In genomic region chr19:6363411-6364240, GRCm38 (mm10) we compare ENCODE assay signal across 8 mouse cellular contexts. TPM values are rescaled to one million over a fixed set of nuclear protein-coding genes. Genes with fewer than 3 reads are reported as not detected.
A peak's percentile ranks its signal among the peaks of the same experiment; 100 is the strongest.
DNase-seq lines count a peak whose midpoint lies in the region; ATAC-seq and TF ChIP-seq lines count a peak whose summit lies in the region.

Gene Sf1, plus strand, starts transcription at chr19:6363690.

- peak within 1 kb of the TSS; percentile 99 for H3K27ac ChIP-seq in heart, embryonic 10.5 days
- H3K27ac ChIP-seq in kidney, embryonic 15.5 days = peak within 1 kb of the TSS; percentile 98

- peaks cover 40% of the 10 kb centered on the region for H3K36me3 ChIP-seq in heart, embryonic 10.5 days
- peaks cover 42% of the 10 kb centered on the region for H3K36me3 ChIP-seq in kidney, embryonic 15.5 days
- peaks cover 41% of the 10 kb centered on the region for H3K36me3 ChIP-seq in myocyte (ENCODE audit: control insufficient read depth, insufficient read depth)
- peaks cover 16% of the 10 kb centered on the region for H3K36me3 ChIP-seq in splenic B cell, adult 2 months (ENCODE audit: control insufficient read depth, insufficient read depth, low read length, poor library complexity, severe bottlenecking)

- peak within 1 kb of the TSS; percentile 80 for H3K4me2 ChIP-seq in kidney, embryonic 15.5 days
- peak within 1 kb of the TSS; percentile 96 for H3K4me2 ChIP-seq in myocyte (ENCODE audit: low read depth)

- H3K27me3 ChIP-seq in heart, embryonic 10.5 days (ENCODE audit: insufficient read depth, poor library complexity, severe bottlenecking) = no peaks in the 10 kb centered on the region
- no peaks in the 10 kb centered on the region for H3K27me3 ChIP-seq in kidney, embryonic 15.5 days
- H3K27me3 ChIP-seq in myocyte (ENCODE audit: control insufficient read depth, insufficient read depth, insufficient read length) = no peaks in the 10 kb centered on the region
- H3K27me3 ChIP-seq in splenic B cell, adult 2 months (ENCODE audit: control insufficient read depth, insufficient read depth, low read length, poor library complexity, severe bottlenecking) = no peaks in the 10 kb centered on the region

- WGBS in heart, embryonic 10.5 days = under 1% methylated on average over 85 of the region's 85 CpGs
- under 1% methylated on average over 84 of the region's 85 CpGs for WGBS in kidney, embryonic 15.5 days

- peak; percentile 90 for ATAC-seq in erythroblast, adult 5-6 weeks (replicated peaks; ENCODE audit: low FRiP score, poor library complexity, severe bottlenecking)
- ATAC-seq in kidney, embryonic 15.5 days (replicated peaks; ENCODE audit: low FRiP score) = peak; percentile 98

- H3K9ac ChIP-seq in kidney, embryonic 15.5 days = peak within 1 kb of the TSS; percentile 99

- no peaks in the 10 kb centered on the region for H3K9me3 ChIP-seq in heart, embryonic 10.5 days
- H3K9me3 ChIP-seq in kidney, embryonic 15.5 days (replicated peaks) = no peaks in the 10 kb centered on the region

- peak; percentile 100 for DNase-seq in B cell, adult 2 months
- DNase-seq in brain, adult 2 months (ENCODE audit: low read depth, low spot score) = peak; percentile 100
- DNase-seq in heart, embryonic 10.5 days (ENCODE audit: low spot score) = peak; percentile 100
- peak; percentile 99 for DNase-seq in liver
- DNase-seq in splenic B cell, adult 2 months (ENCODE audit: low read depth, low spot score) = peak; percentile 100

- H3K4me3 ChIP-seq in heart, embryonic 10.5 days = peak within 1 kb of the TSS; percentile 89
- H3K4me3 ChIP-seq in kidney, embryonic 15.5 days (replicated peaks) = peak within 1 kb of the TSS; percentile 96
- H3K4me3 ChIP-seq in myocyte = peak within 1 kb of the TSS; percentile 66

- peaks cover 44% of the 10 kb centered on the region for H3K79me2 ChIP-seq in myocyte (ENCODE audit: control insufficient read depth, insufficient read depth)

- peaks cover 16% of the 10 kb centered on the region for H3K4me1 ChIP-seq in heart, embryonic 10.5 days
- peaks cover 31% of the 10 kb centered on the region for H3K4me1 ChIP-seq in kidney, embryonic 15.5 days

- peak; percentile 73 for TF ChIP-seq POLR2A in myocyte (IDR thresholded peaks at IDR 0.05; ENCODE audit: insufficient read length, low read depth)

- peak within 1 kb of the TSS; percentile 99 for H3ac ChIP-seq in myocyte (ENCODE audit: control insufficient read depth, insufficient read length)

TF ChIP-seq in myocyte, 11 proteins besides CTCF, POLR2A, EP300 and RAD21:
- TF ChIP-seq POLR2AphosphoS2 (IDR thresholded peaks at IDR 0.05; ENCODE audit: insufficient read length, low read depth) (peak; percentile 68), MYOD1 (IDR thresholded peaks at IDR 0.05; ENCODE audit: control insufficient read depth in 1 of 3, insufficient read length in 2 of 3, low read depth in 2 of 3) (peak in 1 of 3 experiments; percentile 9), SRF (IDR thresholded peaks at IDR 0.05; ENCODE audit: control insufficient read depth, insufficient read length, low read depth) (peak; percentile 61), MYOG (IDR thresholded peaks at IDR 0.05; ENCODE audit: control insufficient read depth in 1 of 3, insufficient read depth in 1 of 3, insufficient read length in 2 of 3, low read depth in 2 of 3) (no peak)

RNA-seq across cellular contexts. Expression of gene Sf1, which starts in this region (rescaled TPM):
- total RNA-seq in erythroblast, adult 5-6 weeks (2015; ENCODE audit: low replicate concordance) = 71.3 and 72.7 TPM in 2 replicates
- 42.1 and 81.4 TPM in 2 replicates for total RNA-seq in erythroblast, adult 5-6 weeks (2017; ENCODE audit: low replicate concordance)
- polyA plus RNA-seq in heart, embryonic 10.5 days (2016; fragmentation: Nextera tagmentation; extraction: Ambion mirVana) = 129 and 146 TPM in 2 replicates
- 155 and 165 TPM in 2 replicates for polyA plus RNA-seq in kidney, embryonic 15.5 days (2015; fragmentation: Nextera tagmentation; extraction: Ambion mirVana)
- polyA plus RNA-seq in myocyte (2012; fragmentation: generic; extraction: Trizol) = 131 TPM

Comparison
In these comparisons a context has a peak if more than half of its experiments do, and no peak if none do; other contexts are left out.
1. Peak in every context shown above with its lines: DNase-seq, ATAC-seq, H3K4me3 ChIP-seq and H3K27ac ChIP-seq.